Mouse (Mus musculus): ENCODE results near the gene Tm9sf3.

Gene Tm9sf3

GRCm38 (mm10) chr19:41165914-41166235, 97.9 kb downstream of the Tm9sf3 start:
- no peak for DNase-seq (ENCODE audit: low spot score)

- no peak for DNase-seq (ENCODE audit: low spot score)
Observed at GRCm38 (mm10) chr19:41165144-41165913, 98.5 kb downstream of the Tm9sf3 start.

GRCm38 (mm10) chr19:41164447-41165095, 99.2 kb downstream of the Tm9sf3 start:
- DNase-seq (ENCODE audit: low spot score), result no peak

All from layer of hippocampus, adult 9-10 months (tissue).